Mouse (Mus musculus): ENCODE measurements around the gene Lpcat4. TPM values are rescaled to one million over a fixed set of nuclear protein-coding genes. Genes with fewer than 3 reads are reported as not detected.

Lpcat4 gene
- total and polyA plus RNA-seq, 3 experiments: 12.3 to 75.2 (median 17.2) TPM

- no peak for TF ChIP-seq USF2 (conservative IDR thresholded peaks at IDR 0.05; ENCODE audit: low read depth, low read length)
- TF ChIP-seq RCOR1 (conservative IDR thresholded peaks at IDR 0.05; ENCODE audit: low read depth, low read length): no peak
- no peak for TF ChIP-seq ZKSCAN1 (IDR thresholded peaks at IDR 0.05; ENCODE audit: borderline replicate concordance, low read depth, low read length)
- TF ChIP-seq UBTF (IDR thresholded peaks at IDR 0.05; ENCODE audit: low read depth, low read length): no peak
- TF ChIP-seq CHD1 (IDR thresholded peaks at IDR 0.05; ENCODE audit: low read depth, low read length): no peak
- TF ChIP-seq EP300 (IDR thresholded peaks at IDR 0.05; ENCODE audit: low read length): no peak
- TF ChIP-seq KAT2A (IDR thresholded peaks at IDR 0.05; ENCODE audit: insufficient replicate concordance, low read length): no peak
- TF ChIP-seq SIN3A (IDR thresholded peaks at IDR 0.05; ENCODE audit: low read length): no peak
- TF ChIP-seq MAZ (IDR thresholded peaks at IDR 0.05; ENCODE audit: low read depth, low read length): no peak
- no peak for TF ChIP-seq TCF12 (IDR thresholded peaks at IDR 0.05; ENCODE audit: low read depth, low read length)
- TF ChIP-seq GABPA (IDR thresholded peaks at IDR 0.05; ENCODE audit: insufficient replicate concordance, low read depth, low read length): no peak
- no peak for TF ChIP-seq USF1 (IDR thresholded peaks at IDR 0.05; ENCODE audit: low read depth, low read length)
- peaks cover 0 to 12% of the 10 kb centered on the region in 2 experiments for H3K36me3 ChIP-seq (replicated peaks in 1 of 2; ENCODE audit: control insufficient read depth in 1 of 2, insufficient read depth in 1 of 2, low read length in 1 of 2)
- H3K27me3 ChIP-seq (replicated peaks): no peaks in the 10 kb centered on the region
- DNase-seq (ENCODE audit: extremely low read depth): no peak
- H3K4me3 ChIP-seq (replicated peaks in 1 of 3; ENCODE audit: low read depth in 2 of 3, low read length in 2 of 3, poor library complexity in 1 of 3): no peak overlapping the region
- H3K9me3 ChIP-seq (replicated peaks; ENCODE audit: low read length): no peaks in the 10 kb centered on the region
- no peaks in the 10 kb centered on the region for H3K4me1 ChIP-seq (ENCODE audit: control insufficient read depth in 1 of 2, insufficient read depth in 2 of 2)
- H3K79me2 ChIP-seq (replicated peaks; ENCODE audit: control insufficient read depth, extremely low read depth, insufficient read depth, poor library complexity, severe bottlenecking): no peaks in the 10 kb centered on the region; the same call in 1 of the 2 replicates
- no peak overlapping the region for H3K9ac ChIP-seq (ENCODE audit: insufficient read depth, low read depth)
- H3K27ac ChIP-seq (ENCODE audit: insufficient read depth, low read depth): no peak overlapping the region
- H3K4me2 ChIP-seq (ENCODE audit: insufficient read depth, low read depth, poor library complexity, severe bottlenecking): no peak overlapping the region
- in situ Hi-C loops (cut with MboI; ENCODE audit: low pct_ligation_motif_present, low pct_unique_long_range_greater_than_20kb, low sequenced_read_pairs): no loop called here
- dilution Hi-C loops (cut with MboI; ENCODE audit: extremely low pct_ligation_motif_present, extremely low pct_unique_long_range_greater_than_20kb, low sequenced_read_pairs): no loop called here
Measured at GRCm38 (mm10) chr2:112296211-112296610, 56.9 kb downstream of the Lpcat4 start.

Other genes with a start within 250 kb of the Lpcat4 start
- gene Olfr1309, start 249.2 kb upstream of the Lpcat4 start, total RNA-seq (2012; rRNA removed): not detected in 2 replicates
- gene Olfr1309, start 249.2 kb upstream of the Lpcat4 start, total RNA-seq (2014; rRNA removed): not detected in 2 replicates
- gene Olfr1309, start 249.2 kb upstream of the Lpcat4 start, polyA plus RNA-seq (2012; ENCODE audit: insufficient read length, low read depth): not detected in 2 replicates
- not detected in 2 replicates for gene Olfr1310, start 226.8 kb upstream of the Lpcat4 start, total RNA-seq (2012; rRNA removed)
- gene Olfr1310, start 226.8 kb upstream of the Lpcat4 start, total RNA-seq (2014; rRNA removed): not detected in 2 replicates
- gene Olfr1310, start 226.8 kb upstream of the Lpcat4 start, polyA plus RNA-seq (2012; ENCODE audit: insufficient read length, low read depth): not detected in 2 replicates
- not detected in 2 replicates for gene Olfr1311, start 215.1 kb upstream of the Lpcat4 start, total RNA-seq (2012; rRNA removed)
- gene Olfr1311, start 215.1 kb upstream of the Lpcat4 start, total RNA-seq (2014; rRNA removed): not detected in 2 replicates
- not detected in 2 replicates for gene Olfr1311, start 215.1 kb upstream of the Lpcat4 start, polyA plus RNA-seq (2012; ENCODE audit: insufficient read length, low read depth)
- gene Olfr1312, start 189.2 kb upstream of the Lpcat4 start, total RNA-seq (2012; rRNA removed): not detected in 2 replicates
- gene Olfr1312, start 189.2 kb upstream of the Lpcat4 start, total RNA-seq (2014; rRNA removed): not detected in 2 replicates
- gene Olfr1312, start 189.2 kb upstream of the Lpcat4 start, polyA plus RNA-seq (2012; ENCODE audit: insufficient read length, low read depth): not detected in 2 replicates
- gene Olfr1313, start 161.6 kb upstream of the Lpcat4 start, total RNA-seq (2012; rRNA removed): not detected in 2 replicates
- gene Olfr1313, start 161.6 kb upstream of the Lpcat4 start, total RNA-seq (2014; rRNA removed): not detected in 2 replicates
- gene Olfr1313, start 161.6 kb upstream of the Lpcat4 start, polyA plus RNA-seq (2012; ENCODE audit: insufficient read length, low read depth): not detected in 2 replicates
- gene Olfr1314, start 142.7 kb upstream of the Lpcat4 start, total RNA-seq (2012; rRNA removed): not detected in 2 replicates
- gene Olfr1314, start 142.7 kb upstream of the Lpcat4 start, total RNA-seq (2014; rRNA removed): not detected in 2 replicates
- not detected in 2 replicates for gene Olfr1314, start 142.7 kb upstream of the Lpcat4 start, polyA plus RNA-seq (2012; ENCODE audit: insufficient read length, low read depth)
- not detected in 2 replicates for gene Olfr1315-ps1, start 124.0 kb upstream of the Lpcat4 start, total RNA-seq (2012; rRNA removed)
- not detected in 2 replicates for gene Olfr1315-ps1, start 124.0 kb upstream of the Lpcat4 start, total RNA-seq (2014; rRNA removed)
- not detected in 2 replicates for gene Olfr1315-ps1, start 124.0 kb upstream of the Lpcat4 start, polyA plus RNA-seq (2012; ENCODE audit: insufficient read length, low read depth)
- not detected in 2 replicates for gene Olfr1316, start 104.5 kb upstream of the Lpcat4 start, total RNA-seq (2012; rRNA removed)
- not detected in 2 replicates for gene Olfr1316, start 104.5 kb upstream of the Lpcat4 start, total RNA-seq (2014; rRNA removed)
- not detected in 2 replicates for gene Olfr1316, start 104.5 kb upstream of the Lpcat4 start, polyA plus RNA-seq (2012; ENCODE audit: insufficient read length, low read depth)
- gene Olfr1317, start 99.1 kb upstream of the Lpcat4 start, total RNA-seq (2012; rRNA removed): not detected in 2 replicates
- gene Olfr1317, start 99.1 kb upstream of the Lpcat4 start, total RNA-seq (2014; rRNA removed): not detected in 2 replicates
- gene Olfr1317, start 99.1 kb upstream of the Lpcat4 start, polyA plus RNA-seq (2012; ENCODE audit: insufficient read length, low read depth): not detected in 2 replicates
- not detected in 2 replicates for gene Olfr1318, start 85.3 kb upstream of the Lpcat4 start, total RNA-seq (2012; rRNA removed)
- gene Olfr1318, start 85.3 kb upstream of the Lpcat4 start, total RNA-seq (2014; rRNA removed): not detected in 2 replicates
- gene Olfr1318, start 85.3 kb upstream of the Lpcat4 start, polyA plus RNA-seq (2012; ENCODE audit: insufficient read length, low read depth): not detected in 2 replicates
- gene Nutm1, start 19.8 kb downstream of the Lpcat4 start, total RNA-seq (2012; rRNA removed): 0.04 TPM in 1 of 2 replicates, not detected in the other
- not detected in 2 replicates for gene Nutm1, start 19.8 kb downstream of the Lpcat4 start, total RNA-seq (2014; rRNA removed)
- gene Nutm1, start 19.8 kb downstream of the Lpcat4 start, polyA plus RNA-seq (2012; ENCODE audit: insufficient read length, low read depth): 0.08 TPM in 1 of 2 replicates, not detected in the other
- gene Nop10, start 22.5 kb downstream of the Lpcat4 start, total RNA-seq (2012; rRNA removed): 239 and 308 TPM in 2 replicates
- 448 and 507 TPM in 2 replicates for gene Nop10, start 22.5 kb downstream of the Lpcat4 start, total RNA-seq (2014; rRNA removed)
- gene Nop10, start 22.5 kb downstream of the Lpcat4 start, polyA plus RNA-seq (2012; ENCODE audit: insufficient read length, low read depth): 226 and 251 TPM in 2 replicates
- gene Slc12a6, start 26.4 kb downstream of the Lpcat4 start, total RNA-seq (2012; rRNA removed): 10.5 and 14.8 TPM in 2 replicates
- 7.8 and 8.2 TPM in 2 replicates for gene Slc12a6, start 26.4 kb downstream of the Lpcat4 start, total RNA-seq (2014; rRNA removed)
- gene Slc12a6, start 26.4 kb downstream of the Lpcat4 start, polyA plus RNA-seq (2012; ENCODE audit: insufficient read length, low read depth): 9.1 and 10.5 TPM in 2 replicates
- not detected in 2 replicates for gene Gm21985, start 26.8 kb downstream of the Lpcat4 start, total RNA-seq (2012; rRNA removed)
- gene Gm21985, start 26.8 kb downstream of the Lpcat4 start, total RNA-seq (2014; rRNA removed): 0.51 TPM in 1 of 2 replicates, not detected in the other
- not detected in 2 replicates for gene Gm21985, start 26.8 kb downstream of the Lpcat4 start, polyA plus RNA-seq (2012; ENCODE audit: insufficient read length, low read depth)
- 108 and 117 TPM in 2 replicates for gene Emc4, start 128.6 kb downstream of the Lpcat4 start, total RNA-seq (2012; rRNA removed)
- 81.3 and 86.8 TPM in 2 replicates for gene Emc4, start 128.6 kb downstream of the Lpcat4 start, total RNA-seq (2014; rRNA removed)
- gene Emc4, start 128.6 kb downstream of the Lpcat4 start, polyA plus RNA-seq (2012; ENCODE audit: insufficient read length, low read depth): 125 and 135 TPM in 2 replicates
- gene Katnbl1, start 139.7 kb downstream of the Lpcat4 start, total RNA-seq (2012; rRNA removed): 9.7 and 12.6 TPM in 2 replicates
- gene Katnbl1, start 139.7 kb downstream of the Lpcat4 start, total RNA-seq (2014; rRNA removed): 39.8 and 47.1 TPM in 2 replicates
- 20.1 TPM in 2 replicates for gene Katnbl1, start 139.7 kb downstream of the Lpcat4 start, polyA plus RNA-seq (2012; ENCODE audit: insufficient read length, low read depth)
- gene Emc7, start 215.5 kb downstream of the Lpcat4 start, total RNA-seq (2012; rRNA removed): 16.5 and 17.7 TPM in 2 replicates
- 25.6 and 28.3 TPM in 2 replicates for gene Emc7, start 215.5 kb downstream of the Lpcat4 start, total RNA-seq (2014; rRNA removed)
- gene Emc7, start 215.5 kb downstream of the Lpcat4 start, polyA plus RNA-seq (2012; ENCODE audit: insufficient read length, low read depth): 21.3 and 26.6 TPM in 2 replicates
- gene Chrm5, start 241.3 kb downstream of the Lpcat4 start, total RNA-seq (2012; rRNA removed): not detected in 2 replicates
- gene Chrm5, start 241.3 kb downstream of the Lpcat4 start, total RNA-seq (2014; rRNA removed): not detected in 2 replicates
- gene Chrm5, start 241.3 kb downstream of the Lpcat4 start, polyA plus RNA-seq (2012; ENCODE audit: insufficient read length, low read depth): not detected in 2 replicates

Data from CH12.LX (cell line).